Mouse (Mus musculus): ENCODE results near the gene Epn1.

DNA sequence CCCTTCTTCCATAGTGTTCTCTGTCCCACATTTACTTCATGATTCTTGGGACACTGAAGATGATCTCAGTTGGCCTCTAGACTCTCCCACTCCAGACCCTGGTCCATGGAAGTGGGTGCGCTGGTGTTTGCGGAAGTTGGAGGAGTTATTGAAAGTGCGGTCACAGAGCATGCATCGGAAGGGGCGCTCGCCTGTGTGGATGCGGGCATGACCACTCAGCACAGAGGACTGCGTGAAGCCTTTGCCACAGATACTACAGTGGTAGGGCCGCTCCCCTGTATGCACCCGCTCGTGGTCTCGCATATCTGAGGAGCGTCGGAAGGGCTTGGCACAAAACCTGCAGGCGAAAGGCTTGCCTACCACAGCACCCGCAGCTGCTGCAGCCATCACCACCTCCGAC is 44.4 kb upstream of the Epn1 start:
- TF ChIP-seq CTCF (IDR thresholded peaks at IDR 0.05; ENCODE audit: low read depth, low read length) (no peak), TAL1 (conservative IDR thresholded peaks at IDR 0.05; ENCODE audit: low read depth, low read length) (no peak)

Measured in G1E (cell line).